Mouse (Mus musculus): ENCODE measurements at regions not wholly inside any gene's neighbourhood (a gene's known extent, or its start where the extent isn't known, plus 50 kb on each side); places are given as distances from the start of the nearest gene placed in this dataset.

DNA sequence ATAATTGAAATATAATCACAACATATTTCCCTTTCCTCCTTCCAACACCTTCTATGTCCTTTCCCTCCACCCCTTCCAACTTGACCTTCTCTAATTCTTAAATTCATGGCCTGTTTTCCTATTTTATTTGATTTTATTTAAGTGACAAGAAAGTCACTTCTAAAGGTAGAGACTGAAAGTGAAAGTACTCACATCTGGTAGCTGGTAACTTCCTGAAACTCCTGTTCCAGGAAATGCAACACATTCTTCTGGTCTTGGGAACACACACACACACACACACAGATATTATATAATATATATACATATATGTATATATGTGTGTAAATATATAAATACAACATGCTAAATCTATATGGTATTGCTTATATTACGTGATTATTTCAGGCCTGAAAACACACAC lies 183.2 kb upstream of the Esx1 start:
- DNase-seq (ENCODE audit: low spot score) = peak; percentile 2

DNA sequence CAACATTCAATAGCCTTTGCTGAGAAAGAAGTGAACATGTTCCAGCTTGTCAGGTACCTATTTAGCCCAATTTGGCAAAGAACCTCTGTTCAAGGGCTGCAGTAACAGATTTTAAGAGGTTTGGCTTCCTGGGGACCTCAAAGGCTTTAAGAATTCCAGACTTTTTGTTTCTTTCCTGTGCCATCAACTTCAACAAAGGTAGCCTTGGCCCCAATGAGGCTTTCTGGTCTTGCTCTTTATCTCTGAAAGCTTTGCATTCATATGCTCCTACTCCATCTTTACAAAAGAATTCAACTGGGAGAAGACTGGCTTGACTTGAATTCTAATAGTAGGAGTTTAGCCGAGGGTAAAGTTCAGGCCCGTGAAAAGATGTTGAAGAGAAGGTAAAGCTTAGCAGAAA lies 144.1 kb upstream of the Esx1 start:
- DNase-seq (ENCODE audit: low spot score) = no peak

Measured in adipocyte (in vitro differentiated cells).